8 mouse cellular contexts compared by ENCODE assay signal in genomic region chr7:80246859-80247258, GRCm38 (mm10). TPM values are rescaled to one million over a fixed set of nuclear protein-coding genes. Genes with fewer than 3 reads are reported as not detected.
DNase-seq lines count a peak whose midpoint lies in the region; ATAC-seq and TF ChIP-seq lines count a peak whose summit lies in the region.

No protein-coding gene starts in this region.

- H3K4me2 ChIP-seq in lung, embryonic 14.5 days, result peak overlapping the region; percentile 66
- H3K4me2 ChIP-seq in embryonic facial prominence, embryonic 15.5 days (replicated peaks), result peak overlapping the region; percentile 59
- peak overlapping the region; percentile 58 for H3K4me2 ChIP-seq in limb, embryonic 12.5 days
- H3K4me2 ChIP-seq in neural tube, embryonic 15.5 days, result peak overlapping the region; percentile 62

- no peak for DNase-seq in lung, embryonic 14.5 days
- DNase-seq in lung, postnatal 10 days, result no peak
- DNase-seq in cerebellum, postnatal 10 days, result no peak
- DNase-seq in kidney, postnatal 14 days, result no peak

- H3K9me3 ChIP-seq in lung, embryonic 14.5 days (ENCODE audit: low read depth, low read length), result no peaks in the 10 kb centered on the region
- H3K9me3 ChIP-seq in embryonic facial prominence, embryonic 15.5 days (replicated peaks), result no peaks in the 10 kb centered on the region
- H3K9me3 ChIP-seq in limb, embryonic 12.5 days, result 0 out of 2 replicates have a peak, but pooled peaks cover 4% of the 10 kb centered on the region
- no peaks in the 10 kb centered on the region for H3K9me3 ChIP-seq in neural tube, embryonic 15.5 days (replicated peaks)

- ATAC-seq in lung, embryonic 14.5 days (ENCODE audit: insufficient read depth), result no peak
- no peak for ATAC-seq in embryonic facial prominence, embryonic 15.5 days (ENCODE audit: insufficient number of reproducible peaks, low FRiP score, low TSS enrichment, low read depth)
- no peak for ATAC-seq in limb, embryonic 12.5 days (ENCODE audit: insufficient number of reproducible peaks, insufficient read depth, low FRiP score, low TSS enrichment, low read depth)
- ATAC-seq in neural tube, embryonic 15.5 days (ENCODE audit: low FRiP score), result no peak
- ATAC-seq in monocyte, adult 5-6 weeks (replicated peaks; ENCODE audit: insufficient number of reproducible peaks, low FRiP score, low TSS enrichment, poor library complexity, severe bottlenecking), result no peak

- TF ChIP-seq CTCF in lung, embryonic 14.5 days (IDR thresholded peaks at IDR 0.05; ENCODE audit: low read depth), result no peak

- WGBS in lung, embryonic 14.5 days, result 31% methylated on average over 7 of the region's 7 CpGs
- 61% methylated on average over 7 of the region's 7 CpGs for WGBS in embryonic facial prominence, embryonic 15.5 days
- 66% methylated on average over 7 of the region's 7 CpGs for WGBS in limb, embryonic 12.5 days
- WGBS in neural tube, embryonic 15.5 days, result 66% methylated on average over 7 of the region's 7 CpGs

- peak overlapping the region; percentile 60 for H3K9ac ChIP-seq in lung, embryonic 14.5 days
- no peak overlapping the region for H3K9ac ChIP-seq in embryonic facial prominence, embryonic 15.5 days
- H3K9ac ChIP-seq in limb, embryonic 12.5 days (replicated peaks), result no peak overlapping the region
- H3K9ac ChIP-seq in neural tube, embryonic 15.5 days (replicated peaks), result no peak overlapping the region

- no peaks in the 10 kb centered on the region for H3K36me3 ChIP-seq in lung, embryonic 14.5 days (ENCODE audit: insufficient read depth)
- H3K36me3 ChIP-seq in embryonic facial prominence, embryonic 15.5 days, result no peaks in the 10 kb centered on the region
- H3K36me3 ChIP-seq in limb, embryonic 12.5 days, result no peaks in the 10 kb centered on the region
- no peaks in the 10 kb centered on the region for H3K36me3 ChIP-seq in neural tube, embryonic 15.5 days

- H3K4me1 ChIP-seq in lung, embryonic 14.5 days (ENCODE audit: insufficient read depth), result no peaks in the 10 kb centered on the region
- H3K4me1 ChIP-seq in embryonic facial prominence, embryonic 15.5 days, result no peaks in the 10 kb centered on the region
- H3K4me1 ChIP-seq in limb, embryonic 12.5 days (replicated peaks), result no peaks in the 10 kb centered on the region
- 0 out of 2 replicates have a peak, but pooled peaks cover 5% of the 10 kb centered on the region for H3K4me1 ChIP-seq in neural tube, embryonic 15.5 days

- peak overlapping the region; percentile 55 for H3K4me3 ChIP-seq in lung, embryonic 14.5 days (ENCODE audit: low read depth, low read length)
- peak overlapping the region; percentile 62 for H3K4me3 ChIP-seq in embryonic facial prominence, embryonic 15.5 days (replicated peaks)
- peak overlapping the region; percentile 59 for H3K4me3 ChIP-seq in limb, embryonic 12.5 days (replicated peaks)
- peak overlapping the region; percentile 64 for H3K4me3 ChIP-seq in neural tube, embryonic 15.5 days (replicated peaks)

- H3K27me3 ChIP-seq in lung, embryonic 14.5 days (ENCODE audit: insufficient read depth, low read length), result no peaks in the 10 kb centered on the region
- H3K27me3 ChIP-seq in embryonic facial prominence, embryonic 15.5 days, result no peaks in the 10 kb centered on the region
- H3K27me3 ChIP-seq in limb, embryonic 12.5 days, result no peaks in the 10 kb centered on the region
- no peaks in the 10 kb centered on the region for H3K27me3 ChIP-seq in neural tube, embryonic 15.5 days (replicated peaks)

- 0 out of 2 replicates have a peak overlapping the region, but pooled peaks have one; percentile 81 for H3K27ac ChIP-seq in lung, embryonic 14.5 days (ENCODE audit: low read depth)
- H3K27ac ChIP-seq in embryonic facial prominence, embryonic 15.5 days (replicated peaks), result no peak overlapping the region
- H3K27ac ChIP-seq in limb, embryonic 12.5 days, result no peak overlapping the region
- peak overlapping the region; percentile 89 for H3K27ac ChIP-seq in neural tube, embryonic 15.5 days (replicated peaks)

RNA-seq across cellular contexts. Expression of gene Ttll13, which starts 0.7 kb away (rescaled TPM):
- polyA plus RNA-seq in lung, embryonic 14.5 days (2014; fragmentation: Nextera tagmentation; extraction: Ambion mirVana), result 0.50 and 0.71 TPM in 2 replicates
- 1.3 and 1.6 TPM in 2 replicates for polyA plus RNA-seq in embryonic facial prominence, embryonic 15.5 days (2015; fragmentation: Nextera tagmentation; extraction: Ambion mirVana)
- 0.41 and 0.79 TPM in 2 replicates for polyA plus RNA-seq in limb, embryonic 12.5 days (2016; fragmentation: Nextera tagmentation; extraction: Ambion mirVana)
- polyA plus RNA-seq in neural tube, embryonic 15.5 days (2015; fragmentation: Nextera tagmentation; extraction: Ambion mirVana), result 2.0 and 2.4 TPM in 2 replicates
- 3.0 TPM in 1 of 3 replicates, not detected in the others for total RNA-seq in monocyte, adult 5-6 weeks (2017)

RNA-seq across cellular contexts. Expression of gene Ngrn, which starts 14.2 kb away (rescaled TPM):
- 40.1 and 41.0 TPM in 2 replicates for polyA plus RNA-seq in lung, embryonic 14.5 days (2014; fragmentation: Nextera tagmentation; extraction: Ambion mirVana)
- polyA plus RNA-seq in embryonic facial prominence, embryonic 15.5 days (2015; fragmentation: Nextera tagmentation; extraction: Ambion mirVana), result 51.2 and 54.9 TPM in 2 replicates
- 50.3 and 53.7 TPM in 2 replicates for polyA plus RNA-seq in limb, embryonic 12.5 days (2016; fragmentation: Nextera tagmentation; extraction: Ambion mirVana)
- 65.6 and 68.2 TPM in 2 replicates for polyA plus RNA-seq in neural tube, embryonic 15.5 days (2015; fragmentation: Nextera tagmentation; extraction: Ambion mirVana)
- total RNA-seq in monocyte, adult 5-6 weeks (2017), result 22.5 to 35.4 TPM (median 27.3 TPM) in 3 replicates

RNA-seq across cellular contexts. Expression of gene Gdpgp1, which starts 14.2 kb away (rescaled TPM):
- 3.9 and 4.0 TPM in 2 replicates for polyA plus RNA-seq in lung, embryonic 14.5 days (2014; fragmentation: Nextera tagmentation; extraction: Ambion mirVana)
- 4.1 TPM in 2 replicates for polyA plus RNA-seq in embryonic facial prominence, embryonic 15.5 days (2015; fragmentation: Nextera tagmentation; extraction: Ambion mirVana)
- polyA plus RNA-seq in limb, embryonic 12.5 days (2016; fragmentation: Nextera tagmentation; extraction: Ambion mirVana), result 3.2 and 3.7 TPM in 2 replicates
- polyA plus RNA-seq in neural tube, embryonic 15.5 days (2015; fragmentation: Nextera tagmentation; extraction: Ambion mirVana), result 4.6 and 5.5 TPM in 2 replicates
- 0.86 to 3.5 TPM (median 2.2 TPM) in 3 replicates for total RNA-seq in monocyte, adult 5-6 weeks (2017)

RNA-seq across cellular contexts. Expression of gene Cib1, which starts 14.2 kb away (rescaled TPM):
- 66.4 and 67.4 TPM in 2 replicates for polyA plus RNA-seq in lung, embryonic 14.5 days (2014; fragmentation: Nextera tagmentation; extraction: Ambion mirVana)
- 96.8 and 108 TPM in 2 replicates for polyA plus RNA-seq in embryonic facial prominence, embryonic 15.5 days (2015; fragmentation: Nextera tagmentation; extraction: Ambion mirVana)
- 47.5 and 49.7 TPM in 2 replicates for polyA plus RNA-seq in limb, embryonic 12.5 days (2016; fragmentation: Nextera tagmentation; extraction: Ambion mirVana)
- 32.2 and 59.5 TPM in 2 replicates for polyA plus RNA-seq in neural tube, embryonic 15.5 days (2015; fragmentation: Nextera tagmentation; extraction: Ambion mirVana)
- total RNA-seq in monocyte, adult 5-6 weeks (2017), result 37.5 to 51.3 TPM (median 45.7 TPM) in 3 replicates

RNA-seq across cellular contexts. Expression of gene Vps33b, which starts 22.6 kb away (rescaled TPM):
- 11.6 and 12.1 TPM in 2 replicates for polyA plus RNA-seq in lung, embryonic 14.5 days (2014; fragmentation: Nextera tagmentation; extraction: Ambion mirVana)
- 12.3 and 17.1 TPM in 2 replicates for polyA plus RNA-seq in embryonic facial prominence, embryonic 15.5 days (2015; fragmentation: Nextera tagmentation; extraction: Ambion mirVana)
- 12.6 and 13.7 TPM in 2 replicates for polyA plus RNA-seq in limb, embryonic 12.5 days (2016; fragmentation: Nextera tagmentation; extraction: Ambion mirVana)
- polyA plus RNA-seq in neural tube, embryonic 15.5 days (2015; fragmentation: Nextera tagmentation; extraction: Ambion mirVana), result 27.8 and 28.9 TPM in 2 replicates
- total RNA-seq in monocyte, adult 5-6 weeks (2017), result 35.8 to 53.3 TPM (median 47.4 TPM) in 3 replicates

Comparison
In these comparisons a context has a peak if more than half of its experiments do, and no peak if none do; other contexts are left out.
1. H3K27ac ChIP-seq: peak in lung, embryonic 14.5 days (single experiment) and neural tube, embryonic 15.5 days (single experiment); none in embryonic facial prominence, embryonic 15.5 days (single experiment) and limb, embryonic 12.5 days (single experiment).
2. Peak in every context shown above with its lines, with median percentiles within 50 percentile points of each other: H3K4me2 ChIP-seq and H3K4me3 ChIP-seq.